Mouse (Mus musculus) embryonic facial prominence, embryonic 11.5 days (tissue): ENCODE data around the gene Zfyve1. TPM values are rescaled to one million over a fixed set of nuclear protein-coding genes. Genes with fewer than 3 reads are reported as not detected.

Experiments used
- ATAC-seq: fragments of 200-750 bp; cut with Nextera tagmentation; replicated peaks from 2 replicates; pipeline ENCODE4 v1.8.0; 2017; ENCODE audit warnings: low read depth; ENCODE audit not compliant: insufficient number of reproducible peaks, low FRiP score, low TSS enrichment
- DNase-seq: peaks from one replicate; pipeline ENCODE4 v3.0.0-alpha.2; 2015; ENCODE audit warnings: low spot score
- H3K27ac ChIP-seq: fragments of 300-500 bp; sonication (generic); replicated peaks from 2 replicates; pipeline ENCODE4 v1.5.1; 2014; ENCODE audit warnings: mild to moderate bottlenecking, low read depth, low read length, control low read depth
- H3K27me3 ChIP-seq: fragments of 300-500 bp; sonication (generic); 2 replicates; pipeline ENCODE4 v1.6.1; 2014; ENCODE audit warnings: mild to moderate bottlenecking, low read length, moderate library complexity, mixed read lengths; ENCODE audit not compliant: control insufficient read depth, insufficient read depth
- H3K36me3 ChIP-seq: fragments of 300-500 bp; sonication (generic); replicated peaks from 2 replicates; pipeline ENCODE4 v1.6.1; 2014; ENCODE audit warnings: low read depth, mild to moderate bottlenecking, low read length, moderate library complexity, mixed read lengths; ENCODE audit not compliant: control insufficient read depth, insufficient read depth
- H3K4me1 ChIP-seq: fragments of 300-500 bp; sonication (generic); 2 replicates; pipeline ENCODE4 v1.6.1; 2014; ENCODE audit warnings: low read length, mixed read lengths; ENCODE audit not compliant: control insufficient read depth, insufficient read depth
- H3K4me2 ChIP-seq: fragments of 300-500 bp; sonication (generic); 2 replicates; pipeline ENCODE4 v1.6.1; 2014; ENCODE audit warnings: low read depth, mild to moderate bottlenecking, control low read depth, low read length, moderate library complexity
- H3K4me3 ChIP-seq: fragments of 300-500 bp; sonication (generic); 2 replicates; pipeline ENCODE4 v1.5.1; 2014; ENCODE audit warnings: low read depth, low read length, control low read depth
- H3K9ac ChIP-seq: fragments of 300-500 bp; sonication (generic); replicated peaks from 2 replicates; pipeline ENCODE4 v1.6.1; 2014; ENCODE audit warnings: mild to moderate bottlenecking, control low read depth, low read length
- H3K9me3 ChIP-seq: fragments of 300-500 bp; sonication (generic); replicated peaks from 2 replicates; pipeline ENCODE4 v1.6.1; 2016; ENCODE audit warnings: mild to moderate bottlenecking, low read length, inconsistent platforms, mixed read lengths; ENCODE audit not compliant: control insufficient read depth
- WGBS: fragments of 180-500 bp; shearing (Covaris S2); extraction: QIAGEN DNeasy Blood & Tissue Kit; methylation state at CpG from one replicate; pipeline ENCODE4 v1.1.7; 2014; 5-methylcytosine and 5-hydroxymethylcytosine counted together
- polyA plus RNA-seq: library from polyadenylated mRNA; unstranded; fragments of >200 nt; fragmentation: Nextera tagmentation; extraction: Ambion mirVana; gene quantifications from 2 replicates; pipeline ENCODE4 v1.2.1, GENCODE M21; 2014

Gene Zfyve1
- polyA plus RNA-seq, 1 experiment from 2014 or later: 16.7 TPM

GRCm38 (mm10) chr12:83496736-83497135 is 100.3 kb downstream of the Zfyve1 start:
- H3K4me1 ChIP-seq: no peaks in the 10 kb centered on the region
- H3K4me3 ChIP-seq: no peak overlapping the region
- H3K36me3 ChIP-seq: no peaks in the 10 kb centered on the region
- no peak overlapping the region for H3K27ac ChIP-seq
- no peak overlapping the region for H3K4me2 ChIP-seq
- DNase-seq (no peak), ATAC-seq (no peak)
- WGBS: 91% methylated on average over 6 of the region's 6 CpGs
- no peak overlapping the region for H3K9ac ChIP-seq
- H3K27me3 ChIP-seq: no peaks in the 10 kb centered on the region
- H3K9me3 ChIP-seq: no peaks in the 10 kb centered on the region

Other genes with a start within 250 kb of the Zfyve1 start
- gene Dpf3, start 109.5 kb downstream of the Zfyve1 start, polyA plus RNA-seq: 2.0 and 6.0 TPM in 2 replicates
- gene Dcaf4, start 76.8 kb downstream of the Zfyve1 start, polyA plus RNA-seq: 27.2 and 28.8 TPM in 2 replicates
- 254 and 265 TPM in 2 replicates for gene Rbm25, start 34.0 kb upstream of the Zfyve1 start, polyA plus RNA-seq
- gene Psen1, start 90.9 kb upstream of the Zfyve1 start, polyA plus RNA-seq: 69.8 and 70.8 TPM in 2 replicates
- 0.06 TPM in 1 of 2 replicates, not detected in the other for gene Papln, start 166.4 kb upstream of the Zfyve1 start, polyA plus RNA-seq